Mouse (Mus musculus) bone marrow macrophage, adult 2 months (primary cell): ENCODE results near the gene Wdfy1.

ENCODE experiments used
- CTCF ChIP-seq: IDR thresholded peaks from 2 replicates; pipeline ENCODE4 v1.5.1; 2012; ENCODE audit warnings: low read depth, mild to moderate bottlenecking, low read length, moderate library complexity
- POLR2A ChIP-seq: IDR thresholded peaks from 2 replicates; pipeline ENCODE4 v1.6.1; 2012; ENCODE audit warnings: mild to moderate bottlenecking, low read depth, low read length, borderline replicate concordance

DNA sequence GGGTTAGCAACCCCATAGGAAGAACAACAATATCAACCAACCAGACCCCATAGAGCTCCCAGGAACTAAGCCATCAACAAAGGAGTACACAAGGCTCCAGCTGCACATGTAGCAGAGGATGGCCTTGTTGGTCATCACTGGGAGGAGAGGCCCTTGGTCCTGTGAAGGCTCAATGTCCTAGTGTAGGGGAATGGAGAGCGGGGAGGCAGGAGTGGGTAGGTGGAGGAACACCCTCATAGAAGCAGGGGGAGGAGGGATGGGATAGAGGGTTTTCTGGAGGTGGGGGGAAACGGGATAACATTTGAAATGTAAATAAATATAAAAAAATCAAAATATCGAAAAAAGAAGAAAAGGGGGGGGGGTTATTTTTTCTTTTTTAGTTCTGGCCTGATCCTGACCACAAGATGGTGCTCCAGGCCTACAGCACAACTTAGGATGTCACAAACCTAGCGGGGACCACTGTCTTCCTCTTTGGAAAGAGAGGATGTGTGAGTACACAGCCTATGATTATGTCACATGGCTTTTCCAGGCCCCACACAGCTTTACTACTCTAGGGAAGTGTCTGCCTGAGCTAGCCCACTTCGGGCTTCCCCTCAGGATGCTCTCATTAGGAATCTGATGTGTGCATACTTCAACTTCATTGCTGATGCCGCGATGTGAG lies 10.5 kb upstream of the Wdfy1 start:
- TF ChIP-seq POLR2A: no peak
- TF ChIP-seq CTCF: peak; percentile 35; the same call in 1 of the 2 replicates
